Comparison of ENCODE assay signal across 19 mouse cellular contexts in the genomic region with DNA sequence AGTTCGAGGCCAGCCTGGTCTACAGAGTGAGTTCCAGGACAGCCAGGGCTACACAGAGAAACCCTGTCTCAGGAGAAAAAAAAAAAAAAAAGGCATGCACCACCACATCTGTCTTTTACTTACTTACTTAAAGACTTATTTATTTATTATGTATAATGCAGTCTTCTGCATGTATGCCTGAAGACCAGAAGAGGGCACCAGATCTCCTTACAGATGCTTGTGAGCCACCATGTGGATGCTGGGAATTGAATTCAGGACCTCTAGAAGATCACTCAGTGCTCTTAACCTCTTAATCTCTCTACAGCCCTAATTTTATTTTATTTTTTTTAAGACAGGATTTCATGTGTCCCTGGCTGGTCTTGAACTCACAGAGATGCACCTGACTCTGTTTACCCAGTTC. TPM values are rescaled to one million over a fixed set of nuclear protein-coding genes. Genes with fewer than 3 reads are reported as not detected.
DNase-seq lines count a peak whose midpoint lies in the region; TF ChIP-seq lines count a peak whose summit lies in the region.
"Had no signal": no experiment of that assay in that cellular context is flagged by ENCODE, and none has a peak within 500 bp of the region (broad histone marks: within the 10 kb centered on the region; RNA-seq: fewer than 3 reads in every experiment).

No protein-coding gene starts in this region.

- H3K27ac ChIP-seq in gastrocnemius, adult 2 months = no peak overlapping the region
- H3K27ac ChIP-seq in left cerebral cortex, adult 2 months = no peak overlapping the region
- H3K27ac ChIP-seq: hindbrain, embryonic 14.5 days; limb, embryonic 12.5 days; liver, embryonic 15.5 days had no signal

- TF ChIP-seq CTCF in gastrocnemius, adult 2 months (IDR thresholded peaks at IDR 0.05) = peak; percentile 48
- peak; percentile 34 for TF ChIP-seq CTCF in left cerebral cortex, adult 2 months (IDR thresholded peaks at IDR 0.05)

- intact Hi-C loops in gastrocnemius, adult 2 months (cut with DNase I) = loop anchor here (2.0 kb wide), 2 partner anchors 23 to 81 kb away; no protein-coding TSS in a partner anchor
- intact Hi-C loops in gastrocnemius, postnatal 36 days (cut with DNase I) = loop anchor here (2.0 to 5.0 kb wide), 2 partner anchors 41 to 81 kb away; no protein-coding TSS in a partner anchor
- intact Hi-C loops in left cerebral cortex, adult 2 months (cut with DNase I) = loop anchor here (2.0 kb wide), 2 partner anchors 41 to 81 kb away; no protein-coding TSS in a partner anchor

- no peak overlapping the region for H3K4me3 ChIP-seq in gastrocnemius, adult 2 months
- no peak overlapping the region for H3K4me3 ChIP-seq in left cerebral cortex, adult 2 months
- H3K4me3 ChIP-seq: heart, embryonic 12.5 days; limb, embryonic 12.5 days; liver, embryonic 15.5 days had no signal

- DNase-seq in gastrocnemius, adult 2 months = no peak
- no peak for DNase-seq in gastrocnemius, postnatal 36 days
- DNase-seq in left cerebral cortex, adult 2 months (ENCODE audit: extremely low spot score in 1 of 2, low spot score in 2 of 2) = no peak
- DNase-seq in left cerebral cortex, adult 11 months (ENCODE audit: low spot score) = no peak
- DNase-seq in A20 (ENCODE audit: low read depth, low spot score) = peak; percentile 37
- peak; percentile 63 for DNase-seq in ZHBTc4 (ENCODE audit: low read depth, low spot score)
- DNase-seq in urinary bladder, postnatal 14 days (ENCODE audit: low spot score) = no peak
- DNase-seq: adrenal gland, postnatal 36 days; cerebellum, adult 11-12 months; cerebellum, postnatal 14 days; kidney, adult 11 months; kidney, postnatal 14 days; right cerebral cortex, postnatal 4 days had no signal

RNA-seq across cellular contexts. Expression of gene Car6, which starts 16.8 kb away (rescaled TPM):
- total RNA-seq in gastrocnemius, adult 2 months (2021) = not detected
- under 1 TPM in 1 of 2 experiments, not detected in 1; 0.37 TPM for total RNA-seq in gastrocnemius, postnatal 36 days (2021)
- total RNA-seq in left cerebral cortex, adult 2 months (2021) = not detected
- total RNA-seq: heart, postnatal 25 days; megakaryocyte-erythroid progenitor cell, adult 5-6 weeks had no signal

RNA-seq across cellular contexts. Expression of gene Eno1, which starts 18.6 kb away (rescaled TPM):
- total RNA-seq in gastrocnemius, adult 2 months (2021) = 10 to 100 TPM; 68.1 to 92.0 TPM
- 100 to 1,000 TPM; 104 to 128 TPM for total RNA-seq in gastrocnemius, postnatal 36 days (2021)
- 100 to 1,000 TPM; 410 TPM for total RNA-seq in left cerebral cortex, adult 2 months (2021)

Comparison
In these comparisons a context has a peak if more than half of its experiments do, and no peak if none do; other contexts are left out.
1. DNase-seq: peak in A20 (single experiment) and ZHBTc4 (single experiment); none in gastrocnemius, adult 2 months (single experiment), gastrocnemius, postnatal 36 days (0 of 2), left cerebral cortex, adult 2 months (0 of 2), left cerebral cortex, adult 11 months (single experiment) and urinary bladder, postnatal 14 days (single experiment).